Mouse (Mus musculus) hindbrain, postnatal 0 days (tissue): ENCODE measurements at regions not wholly inside any gene's neighbourhood (a gene's known extent, or its start where the extent isn't known, plus 50 kb on each side); places are given as distances from the start of the nearest gene placed in this dataset.

Source experiments
- ATAC-seq: fragments of 200-750 bp; cut with Nextera tagmentation; 2 replicates; pipeline ENCODE4 v1.8.0; 2017; ENCODE audit warnings: mild to moderate bottlenecking, moderate TSS enrichment, moderate library complexity
- DNase-seq: peaks from one replicate; pipeline ENCODE4 v3.0.0-alpha.2; 2015; ENCODE audit warnings: low spot score
- H3K27ac ChIP-seq: fragments of 300-500 bp; sonication (generic); 2 replicates; pipeline ENCODE4 v1.5.1; 2014; ENCODE audit warnings: mild to moderate bottlenecking
- H3K27me3 ChIP-seq: fragments of 300-500 bp; sonication (generic); 2 replicates; pipeline ENCODE4 v1.6.1; 2014; ENCODE audit warnings: low read length, mixed read lengths; ENCODE audit not compliant: insufficient read depth
- H3K36me3 ChIP-seq: fragments of 300-500 bp; sonication (generic); 2 replicates; pipeline ENCODE4 v1.6.1; 2014; ENCODE audit warnings: low read length, mixed read lengths; ENCODE audit not compliant: insufficient read depth
- H3K4me1 ChIP-seq: fragments of 300-500 bp; sonication (generic); 2 replicates; pipeline ENCODE4 v1.6.1; 2014; ENCODE audit warnings: antibody characterized with exemption, low read length, mixed read lengths; ENCODE audit not compliant: insufficient read depth
- H3K4me2 ChIP-seq: fragments of 300-500 bp; sonication (generic); 2 replicates; pipeline ENCODE4 v1.6.1; 2014; ENCODE audit warnings: low read depth, mild to moderate bottlenecking, low read length, moderate library complexity, mixed read lengths
- H3K4me3 ChIP-seq: fragments of 300-500 bp; sonication (generic); 2 replicates; pipeline ENCODE4 v1.5.1; 2014; ENCODE audit warnings: low read length
- H3K9ac ChIP-seq: fragments of 300-500 bp; sonication (generic); replicated peaks from 2 replicates; pipeline ENCODE4 v1.6.1; 2014; ENCODE audit warnings: mild to moderate bottlenecking, low read length, moderate library complexity, mixed read lengths
- H3K9me3 ChIP-seq: fragments of 300-500 bp; sonication (generic); 2 replicates; pipeline ENCODE4 v1.6.1; 2016; ENCODE audit warnings: low read length, mixed read lengths
- CTCF ChIP-seq: IDR thresholded peaks from 2 replicates; pipeline ENCODE4 v1.5.1; 2016; ENCODE audit warnings: antibody characterized with exemption, control low read depth, low read depth
- WGBS: fragments of 180-500 bp; shearing (Covaris S2); extraction: QIAGEN DNeasy Blood & Tissue Kit; methylation state at CpG from one replicate; pipeline ENCODE4 v1.1.7; 2014; 5-methylcytosine and 5-hydroxymethylcytosine counted together

GRCm38 (mm10) chr5:46678007-46678406, 820.6 kb upstream of the Lcorl start:
- Histone ChIP-seq H3K4me1 (no peaks in the 10 kb centered on the region), H3K4me3 (no peak overlapping the region), H3K9ac (no peak overlapping the region), H3K4me2 (no peak overlapping the region), H3K27me3 (no peaks in the 10 kb centered on the region), H3K27ac (no peak overlapping the region), H3K9me3 (no peaks in the 10 kb centered on the region), H3K36me3 (no peaks in the 10 kb centered on the region)
- TF ChIP-seq CTCF: no peak
- ATAC-seq (no peak), DNase-seq (no peak)

- no peaks in the 10 kb centered on the region for H3K27me3 ChIP-seq
- H3K4me2 ChIP-seq: no peak overlapping the region
- 86% methylated on average over 3 of the region's 3 CpGs for WGBS
- no peak overlapping the region for H3K4me3 ChIP-seq
- no peaks in the 10 kb centered on the region for H3K9me3 ChIP-seq
- ATAC-seq (no peak), DNase-seq (no peak)
- H3K36me3 ChIP-seq: no peaks in the 10 kb centered on the region
- no peak for TF ChIP-seq CTCF
- H3K4me1 ChIP-seq: no peaks in the 10 kb centered on the region
- no peak overlapping the region for H3K9ac ChIP-seq
- H3K27ac ChIP-seq: no peak overlapping the region
Measured at GRCm38 (mm10) chr5:46674810-46675502, 817.5 kb upstream of the Lcorl start.

GRCm38 (mm10) chr5:46673413-46673812, 816.0 kb upstream of the Lcorl start:
- H3K27me3 ChIP-seq: no peaks in the 10 kb centered on the region
- no peak overlapping the region for H3K27ac ChIP-seq
- no peak overlapping the region for H3K9ac ChIP-seq
- H3K4me3 ChIP-seq: no peak overlapping the region
- 76% methylated on average over 1 of the region's 1 CpGs for WGBS
- H3K4me1 ChIP-seq: no peaks in the 10 kb centered on the region
- no peak for TF ChIP-seq CTCF
- DNase-seq (no peak), ATAC-seq (no peak)
- H3K36me3 ChIP-seq: no peaks in the 10 kb centered on the region
- H3K4me2 ChIP-seq: no peak overlapping the region
- H3K9me3 ChIP-seq: no peaks in the 10 kb centered on the region

- no peaks in the 10 kb centered on the region for H3K36me3 ChIP-seq
- no peak overlapping the region for H3K4me2 ChIP-seq
- DNase-seq: no peak
- no peak for ATAC-seq
- no peaks in the 10 kb centered on the region for H3K4me1 ChIP-seq
- no peak overlapping the region for H3K4me3 ChIP-seq
- no peaks in the 10 kb centered on the region for H3K9me3 ChIP-seq
- TF ChIP-seq CTCF: no peak
- no peak overlapping the region for H3K27ac ChIP-seq
- no peaks in the 10 kb centered on the region for H3K27me3 ChIP-seq
- WGBS: 68% methylated on average over 2 of the region's 2 CpGs
- H3K9ac ChIP-seq: no peak overlapping the region
Measured at GRCm38 (mm10) chr5:46670484-46670883, 813.1 kb upstream of the Lcorl start.

- WGBS: 29% methylated on average over 3 of the region's 3 CpGs
- Histone ChIP-seq H3K9me3 (no peaks in the 10 kb centered on the region), H3K9ac (no peak overlapping the region), H3K4me1 (no peaks in the 10 kb centered on the region), H3K27ac (no peak overlapping the region), H3K4me3 (no peak overlapping the region), H3K4me2 (no peak overlapping the region), H3K27me3 (no peaks in the 10 kb centered on the region), H3K36me3 (no peaks in the 10 kb centered on the region)
- DNase-seq: no peak
- no peak for ATAC-seq
- TF ChIP-seq CTCF: no peak
Measured at GRCm38 (mm10) chr5:46666250-46666649, 808.8 kb upstream of the Lcorl start.

GRCm38 (mm10) chr5:46657065-46657464, 799.6 kb upstream of the Lcorl start:
- no peak for TF ChIP-seq CTCF
- no peak overlapping the region for H3K27ac ChIP-seq
- no peak overlapping the region for H3K9ac ChIP-seq
- H3K36me3 ChIP-seq: no peaks in the 10 kb centered on the region
- ATAC-seq (no peak), DNase-seq (no peak)
- H3K4me1 ChIP-seq: no peaks in the 10 kb centered on the region
- H3K4me3 ChIP-seq: no peak overlapping the region
- H3K4me2 ChIP-seq: no peak overlapping the region
- no peaks in the 10 kb centered on the region for H3K9me3 ChIP-seq
- no peaks in the 10 kb centered on the region for H3K27me3 ChIP-seq

GRCm38 (mm10) chr5:46654189-46654588, 796.8 kb upstream of the Lcorl start:
- Histone ChIP-seq H3K9me3 (no peaks in the 10 kb centered on the region), H3K4me2 (no peak overlapping the region), H3K36me3 (no peaks in the 10 kb centered on the region), H3K9ac (no peak overlapping the region), H3K4me1 (no peaks in the 10 kb centered on the region), H3K4me3 (no peak overlapping the region), H3K27ac (no peak overlapping the region), H3K27me3 (no peaks in the 10 kb centered on the region)
- no peak for ATAC-seq
- no peak for DNase-seq
- no peak for TF ChIP-seq CTCF
- 97% methylated on average over 1 of the region's 1 CpGs for WGBS
